Mouse (Mus musculus): ENCODE measurements around the gene Gm20388. TPM values are rescaled to one million over a fixed set of nuclear protein-coding genes. Genes with fewer than 3 reads are reported as not detected.

The Gm20388 gene
- polyA plus RNA-seq, 1 experiment from 2014 or later: not detected

GRCm38 (mm10) chr8:124247581-124247980 is 4336.9 kb downstream of the Gm20388 start:
- peaks cover 22% of the 10 kb centered on the region for H3K36me3 ChIP-seq
- H3K9me3 ChIP-seq: peaks cover 8% of the 10 kb centered on the region; the same call in 1 of the 2 replicates
- H3K27me3 ChIP-seq (replicated peaks): no peaks in the 10 kb centered on the region
- no peak overlapping the region for H3K4me3 ChIP-seq
- no peak overlapping the region for H3K9ac ChIP-seq
- no peak overlapping the region for H3K27ac ChIP-seq (replicated peaks)
- ATAC-seq (ENCODE audit: extremely low read depth, insufficient number of reproducible peaks, low FRiP score, low TSS enrichment): no peak
- peaks cover 52% of the 10 kb centered on the region for H3K4me1 ChIP-seq
- no peak overlapping the region for H3K4me2 ChIP-seq
- 86% methylated on average over 6 of the region's 6 CpGs for WGBS

GRCm38 (mm10) chr8:124248688-124249087 is 4338.0 kb downstream of the Gm20388 start:
- no peak overlapping the region for H3K4me3 ChIP-seq
- peaks cover 59% of the 10 kb centered on the region for H3K4me1 ChIP-seq
- no peak overlapping the region for H3K9ac ChIP-seq
- H3K27ac ChIP-seq (replicated peaks): no peak overlapping the region
- no peak for ATAC-seq (ENCODE audit: extremely low read depth, insufficient number of reproducible peaks, low FRiP score, low TSS enrichment)
- H3K4me2 ChIP-seq: no peak overlapping the region
- H3K36me3 ChIP-seq: peaks cover 16% of the 10 kb centered on the region
- H3K9me3 ChIP-seq: peaks cover 6% of the 10 kb centered on the region; the same call in 1 of the 2 replicates
- 86% methylated on average over 6 of the region's 6 CpGs for whole genome bisulfite sequencing
- no peaks in the 10 kb centered on the region for H3K27me3 ChIP-seq (replicated peaks)

DNA sequence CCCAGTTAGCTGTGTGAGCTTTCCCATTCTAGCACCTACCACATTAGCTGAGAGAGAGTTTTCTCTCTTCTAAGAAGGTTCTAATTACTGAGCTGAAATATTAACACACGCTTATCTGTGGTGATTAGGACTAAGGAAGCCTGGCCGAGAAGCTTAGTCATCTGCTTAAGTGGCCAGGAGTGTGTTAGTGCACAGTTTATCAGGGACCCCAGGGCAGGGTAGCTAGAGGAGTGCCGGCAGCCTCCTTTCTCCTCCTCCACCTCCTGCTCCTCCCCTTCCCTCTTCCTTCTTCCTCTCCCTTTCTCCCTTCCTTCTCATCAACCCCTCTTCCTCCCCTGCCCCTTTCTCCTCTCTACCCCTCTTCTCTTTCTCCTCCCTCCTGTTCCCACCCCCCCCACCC is 4339.6 kb downstream of the Gm20388 start:
- Histone ChIP-seq H3K27ac (replicated peaks) (no peak overlapping the region; the same call in 1 of the 2 replicates), H3K4me2 (no peak overlapping the region), H3K36me3 (peaks cover 4% of the 10 kb centered on the region; the same call in 1 of the 2 replicates), H3K27me3 (replicated peaks) (no peaks in the 10 kb centered on the region), H3K4me1 (peaks cover 59% of the 10 kb centered on the region), H3K4me3 (no peak overlapping the region), H3K9ac (peak overlapping the region; percentile 21; the same call in 1 of the 2 replicates), H3K9me3 (no peaks in the 10 kb centered on the region)
- WGBS: 3% methylated on average over 3 of the region's 3 CpGs
- no peak; the same call in 1 of the 2 replicates for ATAC-seq (ENCODE audit: extremely low read depth, insufficient number of reproducible peaks, low FRiP score, low TSS enrichment)

- no peak overlapping the region for H3K27ac ChIP-seq (replicated peaks)
- ATAC-seq (ENCODE audit: extremely low read depth, insufficient number of reproducible peaks, low FRiP score, low TSS enrichment): no peak
Measured at GRCm38 (mm10) chr8:124250785-124251184, 4340.1 kb downstream of the Gm20388 start.

GRCm38 (mm10) chr8:124252533-124252950 is 4341.9 kb downstream of the Gm20388 start:
- no peak overlapping the region for H3K9ac ChIP-seq
- H3K27me3 ChIP-seq (replicated peaks): no peaks in the 10 kb centered on the region
- H3K4me2 ChIP-seq: no peak overlapping the region
- peaks cover 8% of the 10 kb centered on the region; the same call in 1 of the 2 replicates for H3K36me3 ChIP-seq
- no peak overlapping the region for H3K4me3 ChIP-seq
- ATAC-seq (ENCODE audit: extremely low read depth, insufficient number of reproducible peaks, low FRiP score, low TSS enrichment): no peak
- H3K9me3 ChIP-seq: no peaks in the 10 kb centered on the region
- peaks cover 68% of the 10 kb centered on the region for H3K4me1 ChIP-seq
- H3K27ac ChIP-seq (replicated peaks): no peak overlapping the region
- 80% methylated on average over 5 of the region's 5 CpGs for WGBS

More at GRCm38 (mm10) chr8:124250785-124251184, 4340.1 kb downstream of the Gm20388 start:
- H3K9ac ChIP-seq: peak overlapping the region; percentile 59; the same call in 1 of the 2 replicates
- H3K4me3 ChIP-seq: no peak overlapping the region
- peaks cover 8% of the 10 kb centered on the region; the same call in 1 of the 2 replicates for H3K36me3 ChIP-seq
- no peaks in the 10 kb centered on the region for H3K9me3 ChIP-seq
- WGBS: 33% methylated on average over 4 of the region's 4 CpGs
- peaks cover 64% of the 10 kb centered on the region for H3K4me1 ChIP-seq
- H3K27me3 ChIP-seq (replicated peaks): no peaks in the 10 kb centered on the region
- no peak overlapping the region for H3K4me2 ChIP-seq

- H3K36me3 ChIP-seq: peaks cover 5% of the 10 kb centered on the region; the same call in 1 of the 2 replicates
- peaks cover 76% of the 10 kb centered on the region for H3K4me1 ChIP-seq
- no peak overlapping the region for H3K4me3 ChIP-seq
- 0 out of 2 replicates have a peak overlapping the region, but pooled peaks have one; percentile 11 for H3K9ac ChIP-seq
- 77% methylated on average over 6 of the region's 6 CpGs for WGBS
- no peaks in the 10 kb centered on the region for H3K9me3 ChIP-seq
- no peak for ATAC-seq (ENCODE audit: extremely low read depth, insufficient number of reproducible peaks, low FRiP score, low TSS enrichment)
- no peak overlapping the region for H3K27ac ChIP-seq (replicated peaks)
- no peak overlapping the region for H3K4me2 ChIP-seq
- H3K27me3 ChIP-seq (replicated peaks): no peaks in the 10 kb centered on the region
Measured at GRCm38 (mm10) chr8:124253939-124254338, 4343.3 kb downstream of the Gm20388 start.

DNA sequence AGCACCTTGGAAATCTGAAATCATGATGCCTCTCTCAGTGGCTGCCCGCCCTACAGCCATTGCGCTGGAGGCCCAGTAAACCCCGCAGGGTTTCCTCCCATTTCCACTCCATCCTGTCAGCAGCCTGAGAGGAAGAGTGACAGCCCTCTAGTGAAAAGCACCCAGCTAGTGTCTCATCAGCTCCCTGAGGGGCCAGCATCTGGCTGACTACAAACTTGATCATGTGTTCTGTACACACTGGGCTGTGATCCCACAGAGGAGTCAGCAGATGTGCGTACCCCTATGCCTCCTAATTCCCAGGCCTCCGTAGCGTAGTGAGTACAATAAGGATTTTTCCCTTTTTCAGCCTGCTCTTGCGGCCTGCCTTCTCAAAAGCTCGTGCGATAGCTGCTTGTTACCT is 4346.2 kb downstream of the Gm20388 start:
- H3K9ac ChIP-seq: peak overlapping the region; percentile 61
- H3K27ac ChIP-seq (replicated peaks): peak overlapping the region; percentile 71
- peak overlapping the region; percentile 32 for H3K4me2 ChIP-seq

GRCm38 (mm10) chr8:124257363-124257762 is 4346.7 kb downstream of the Gm20388 start:
- Histone ChIP-seq H3K9ac (peak overlapping the region; percentile 54), H3K36me3 (peaks cover 5% of the 10 kb centered on the region; the same call in 1 of the 2 replicates), H3K27me3 (replicated peaks) (no peaks in the 10 kb centered on the region), H3K27ac (replicated peaks) (peak overlapping the region; percentile 71), H3K4me2 (peak overlapping the region; percentile 32), H3K4me1 (peaks cover 72% of the 10 kb centered on the region), H3K9me3 (no peaks in the 10 kb centered on the region), H3K4me3 (no peak overlapping the region)
- peak; percentile 14; the same call in 1 of the 2 replicates for ATAC-seq (ENCODE audit: extremely low read depth, insufficient number of reproducible peaks, low FRiP score, low TSS enrichment)
- WGBS: 44% methylated on average over 10 of the region's 10 CpGs

More for the DNA sequence above, 4346.2 kb downstream of the Gm20388 start:
- no peaks in the 10 kb centered on the region for H3K27me3 ChIP-seq (replicated peaks)
- no peak for ATAC-seq (ENCODE audit: extremely low read depth, insufficient number of reproducible peaks, low FRiP score, low TSS enrichment)
- H3K9me3 ChIP-seq: no peaks in the 10 kb centered on the region
- H3K4me3 ChIP-seq: no peak overlapping the region
- 45% methylated on average over 9 of the region's 9 CpGs for WGBS
- H3K36me3 ChIP-seq: peaks cover 5% of the 10 kb centered on the region; the same call in 1 of the 2 replicates
- H3K4me1 ChIP-seq: peaks cover 77% of the 10 kb centered on the region

- Histone ChIP-seq H3K4me1 (peaks cover 77% of the 10 kb centered on the region), H3K4me2 (no peak overlapping the region), H3K9ac (no peak overlapping the region), H3K36me3 (peaks cover 5% of the 10 kb centered on the region; the same call in 1 of the 2 replicates), H3K9me3 (no peaks in the 10 kb centered on the region), H3K27ac (replicated peaks) (no peak overlapping the region), H3K4me3 (no peak overlapping the region), H3K27me3 (replicated peaks) (no peaks in the 10 kb centered on the region)
- 81% methylated on average over 4 of the region's 4 CpGs for WGBS
- no peak for ATAC-seq (ENCODE audit: extremely low read depth, insufficient number of reproducible peaks, low FRiP score, low TSS enrichment)
Measured at GRCm38 (mm10) chr8:124259146-124259545, 4348.5 kb downstream of the Gm20388 start.

GRCm38 (mm10) chr8:124259925-124260324 is 4349.3 kb downstream of the Gm20388 start:
- H3K27ac ChIP-seq (replicated peaks): no peak overlapping the region
- no peak for ATAC-seq (ENCODE audit: extremely low read depth, insufficient number of reproducible peaks, low FRiP score, low TSS enrichment)
- no peak overlapping the region for H3K4me3 ChIP-seq
- no peaks in the 10 kb centered on the region for H3K9me3 ChIP-seq
- H3K36me3 ChIP-seq: peaks cover 5% of the 10 kb centered on the region; the same call in 1 of the 2 replicates
- H3K9ac ChIP-seq: 0 out of 2 replicates have a peak overlapping the region, but pooled peaks have one; percentile 19
- H3K4me2 ChIP-seq: no peak overlapping the region
- peaks cover 84% of the 10 kb centered on the region for H3K4me1 ChIP-seq
- H3K27me3 ChIP-seq (replicated peaks): no peaks in the 10 kb centered on the region
- WGBS: 75% methylated on average over 7 of the region's 7 CpGs

GRCm38 (mm10) chr8:124260371-124260770 is 4349.7 kb downstream of the Gm20388 start:
- Histone ChIP-seq H3K4me2 (no peak overlapping the region), H3K4me3 (no peak overlapping the region), H3K9ac (no peak overlapping the region), H3K9me3 (no peaks in the 10 kb centered on the region), H3K4me1 (peaks cover 88% of the 10 kb centered on the region), H3K27me3 (replicated peaks) (no peaks in the 10 kb centered on the region), H3K36me3 (peaks cover 2% of the 10 kb centered on the region; the same call in 1 of the 2 replicates), H3K27ac (replicated peaks) (no peak overlapping the region)
- WGBS: 46% methylated on average over 12 of the region's 12 CpGs
- ATAC-seq (ENCODE audit: extremely low read depth, insufficient number of reproducible peaks, low FRiP score, low TSS enrichment): no peak

GRCm38 (mm10) chr8:124263058-124263457 is 4352.4 kb downstream of the Gm20388 start:
- 77% methylated on average over 9 of the region's 9 CpGs for WGBS
- H3K9me3 ChIP-seq: no peaks in the 10 kb centered on the region
- no peak overlapping the region for H3K27ac ChIP-seq (replicated peaks)
- peaks cover 69% of the 10 kb centered on the region for H3K4me1 ChIP-seq
- H3K27me3 ChIP-seq (replicated peaks): no peaks in the 10 kb centered on the region
- no peak overlapping the region for H3K4me3 ChIP-seq
- peaks cover 1% of the 10 kb centered on the region; the same call in 1 of the 2 replicates for H3K36me3 ChIP-seq
- no peak overlapping the region for H3K4me2 ChIP-seq
- ATAC-seq (ENCODE audit: extremely low read depth, insufficient number of reproducible peaks, low FRiP score, low TSS enrichment): no peak
- no peak overlapping the region for H3K9ac ChIP-seq

Measured in heart, embryonic 13.5 days (tissue).